Mouse (Mus musculus) liver, adult 2 months (tissue): ENCODE data around the gene Tmem204.

Experiments
- CTCF ChIP-seq: fragments of 200-500 bp; IDR thresholded peaks from 2 replicates; pipeline ENCODE4 v1.5.1; 2011; ENCODE audit warnings: low read depth, low read length, control low read depth
- POLR2A ChIP-seq: fragments of 200-500 bp; IDR thresholded peaks from 2 replicates; pipeline ENCODE4 v1.6.1; 2011; ENCODE audit warnings: low read length, control low read depth; ENCODE audit not compliant: insufficient read depth; ENCODE audit errors: extremely low read depth

DNA sequence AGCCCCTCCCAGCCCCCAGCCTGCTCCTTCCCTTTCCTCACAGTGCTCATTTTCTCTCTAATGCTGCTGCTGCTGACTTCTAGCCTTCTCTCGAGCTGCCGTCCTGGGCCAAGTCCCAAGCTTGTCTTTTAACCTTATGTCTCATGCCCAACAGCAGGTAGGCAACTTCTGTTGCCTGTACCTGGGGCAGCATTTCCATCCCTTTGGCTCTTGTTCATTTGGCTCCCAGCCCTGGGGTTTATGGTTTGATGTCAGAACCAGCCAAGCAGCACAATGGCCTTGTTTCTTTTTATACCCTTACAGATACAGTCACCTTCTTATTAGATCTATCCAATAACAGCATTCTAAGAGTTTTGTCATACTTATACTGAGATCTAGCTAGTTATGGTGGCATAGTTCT lies 12.8 kb upstream of the Tmem204 start:
- no peak for TF ChIP-seq CTCF
- TF ChIP-seq POLR2A = no peak
